Mouse (Mus musculus) layer of hippocampus, adult 9-11 months (tissue): Measurements from ENCODE around the gene Mlh3.

Experiments
- DNase-seq: peaks from one replicate; pipeline ENCODE4 v3.0.0; 2022

The Mlh3 gene

GRCm38 (mm10) chr12:85280845-85281651, 10.6 kb upstream of the Mlh3 start:
- DNase-seq = no peak

GRCm38 (mm10) chr12:85280105-85280844, 9.9 kb upstream of the Mlh3 start:
- DNase-seq = peak; percentile 96

- DNase-seq = no peak
These were observed 9.1 kb upstream of the Mlh3 start for GRCm38 (mm10) chr12:85279396-85280080.

GRCm38 (mm10) chr12:85278919-85279318, 8.5 kb upstream of the Mlh3 start:
- DNase-seq = no peak

- no peak for DNase-seq
These were observed 5.9 kb upstream of the Mlh3 start for GRCm38 (mm10) chr12:85276273-85276672.

GRCm38 (mm10) chr12:85273508-85273907, 3.1 kb upstream of the Mlh3 start:
- DNase-seq = no peak

- no peak for DNase-seq
These were observed 1.4 kb upstream of the Mlh3 start for GRCm38 (mm10) chr12:85271843-85272206.

- DNase-seq = no peak
These were observed 888 bp upstream of the Mlh3 start for GRCm38 (mm10) chr12:85271132-85271842.

- DNase-seq = no peak
These were observed 578 bp downstream of the Mlh3 start for GRCm38 (mm10) chr12:85269821-85270220.

GRCm38 (mm10) chr12:85266248-85266647, 4.2 kb downstream of the Mlh3 start:
- DNase-seq = no peak

GRCm38 (mm10) chr12:85264940-85265339, 5.5 kb downstream of the Mlh3 start:
- DNase-seq = no peak

GRCm38 (mm10) chr12:85264531-85264930, 5.9 kb downstream of the Mlh3 start:
- DNase-seq = no peak

- no peak for DNase-seq
These were observed 7.2 kb downstream of the Mlh3 start for GRCm38 (mm10) chr12:85263190-85263589.

GRCm38 (mm10) chr12:85262489-85262888, 7.9 kb downstream of the Mlh3 start:
- peak; percentile 30 for DNase-seq

- no peak for DNase-seq
These were observed 13.3 kb downstream of the Mlh3 start for GRCm38 (mm10) chr12:85257008-85257639.

- no peak for DNase-seq
These were observed 14.2 kb downstream of the Mlh3 start for GRCm38 (mm10) chr12:85256074-85256751.

GRCm38 (mm10) chr12:85252083-85252482, 18.3 kb downstream of the Mlh3 start:
- DNase-seq = no peak

- DNase-seq = no peak
These were observed 32.8 kb downstream of the Mlh3 start for GRCm38 (mm10) chr12:85237553-85237952.

GRCm38 (mm10) chr12:85233376-85234358, 36.7 kb downstream of the Mlh3 start:
- DNase-seq = no peak

GRCm38 (mm10) chr12:85227876-85228599, 42.4 kb downstream of the Mlh3 start:
- DNase-seq = no peak
